Mouse (Mus musculus): Measurements from ENCODE around the gene Arhgap44. TPM values are rescaled to one million over a fixed set of nuclear protein-coding genes. Genes with fewer than 3 reads are reported as not detected.

Arhgap44 gene
- polyA plus RNA-seq, 1 experiment from 2014 or later = 10.3 TPM

DNA sequence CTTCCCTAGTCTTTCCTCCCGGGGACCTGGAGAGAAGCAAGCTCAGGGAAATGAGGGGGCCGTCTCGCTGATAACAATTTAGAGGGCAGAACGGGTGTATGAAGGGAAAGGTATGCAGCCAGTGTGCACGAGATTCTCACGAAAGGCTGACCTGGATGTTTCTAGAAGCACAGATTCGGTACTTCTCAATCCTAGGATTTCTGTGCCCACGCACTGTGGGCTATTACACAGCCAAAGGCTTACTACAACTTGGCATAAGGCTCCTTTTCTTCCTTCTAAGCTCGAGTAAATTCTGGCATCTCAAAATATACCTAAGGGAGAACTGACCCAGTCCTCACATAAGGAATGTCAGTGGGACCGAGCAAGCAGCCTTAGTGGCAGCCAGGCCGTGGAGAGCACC is 61.6 kb downstream of the Arhgap44 start:
- Histone ChIP-seq H3K27me3 (no peaks in the 10 kb centered on the region), H3K4me3 (no peak overlapping the region), H3K4me2 (no peak overlapping the region), H3K27ac (replicated peaks) (no peak overlapping the region), H3K4me1 (replicated peaks) (no peaks in the 10 kb centered on the region), H3K9me3 (no peaks in the 10 kb centered on the region), H3K36me3 (no peaks in the 10 kb centered on the region), H3K9ac (no peak overlapping the region)
- ATAC-seq (ENCODE audit: low read depth) = no peak
- WGBS = 86% methylated on average over 11 of the region's 11 CpGs

DNA sequence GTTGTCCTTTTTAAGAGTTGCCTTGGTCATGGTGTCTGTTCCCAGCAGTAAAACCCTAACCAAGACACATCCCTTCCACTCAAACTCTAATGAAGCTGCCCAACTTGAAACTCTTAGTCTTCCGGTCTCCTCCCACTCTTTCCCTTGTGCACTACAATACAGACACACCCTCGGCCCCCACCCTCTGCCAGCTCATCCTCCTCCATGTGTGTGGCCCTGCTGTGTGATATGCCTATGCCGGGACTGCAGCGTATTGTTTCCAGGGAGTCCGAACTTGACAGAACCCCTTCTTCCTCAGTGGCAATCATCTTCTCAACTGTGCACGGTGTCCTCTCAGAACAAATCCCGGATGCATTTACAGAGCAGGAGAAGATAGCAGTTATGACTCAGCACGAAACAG is 62.7 kb downstream of the Arhgap44 start:
- H3K4me1 ChIP-seq (replicated peaks) = no peaks in the 10 kb centered on the region
- H3K27me3 ChIP-seq = no peaks in the 10 kb centered on the region
- ATAC-seq (ENCODE audit: low read depth) = no peak
- H3K9ac ChIP-seq = no peak overlapping the region
- no peaks in the 10 kb centered on the region for H3K36me3 ChIP-seq
- no peaks in the 10 kb centered on the region for H3K9me3 ChIP-seq
- H3K27ac ChIP-seq (replicated peaks) = no peak overlapping the region
- WGBS = 88% methylated on average over 8 of the region's 8 CpGs
- no peak overlapping the region for H3K4me3 ChIP-seq
- no peak overlapping the region for H3K4me2 ChIP-seq

DNA sequence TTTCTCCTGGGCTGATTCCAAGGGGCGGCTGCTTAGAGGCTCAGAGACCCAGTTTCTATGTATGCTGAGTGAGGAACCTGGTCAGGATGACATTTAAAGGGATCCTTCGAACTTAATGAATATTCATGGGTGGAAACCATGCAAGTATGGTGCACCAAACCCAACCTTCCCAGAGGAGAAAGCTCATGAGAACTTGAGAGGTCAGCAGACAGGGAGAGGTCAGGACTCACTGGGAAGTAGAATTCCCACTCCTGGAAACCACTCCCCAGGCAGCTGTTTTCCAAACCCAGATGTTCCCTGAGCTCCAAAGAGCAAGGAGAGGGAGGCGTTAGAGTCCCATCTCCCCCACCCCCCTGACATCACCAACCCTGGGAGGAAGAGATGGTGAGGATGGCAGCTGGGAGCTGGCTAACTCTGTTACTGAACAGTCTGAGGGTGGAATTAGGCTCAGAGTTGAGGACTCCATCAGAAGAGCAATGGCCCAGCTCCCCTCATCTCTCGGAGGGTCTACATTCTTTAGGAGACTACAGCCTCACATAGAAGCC is 65.2 kb downstream of the Arhgap44 start:
- ATAC-seq (ENCODE audit: low read depth) = no peak
- Histone ChIP-seq H3K4me1 (replicated peaks) (no peaks in the 10 kb centered on the region), H3K4me2 (no peak overlapping the region), H3K9ac (no peak overlapping the region), H3K9me3 (no peaks in the 10 kb centered on the region), H3K4me3 (no peak overlapping the region), H3K27ac (replicated peaks) (no peak overlapping the region), H3K27me3 (no peaks in the 10 kb centered on the region), H3K36me3 (no peaks in the 10 kb centered on the region)
- WGBS = 75% methylated on average over 4 of the region's 4 CpGs

DNA sequence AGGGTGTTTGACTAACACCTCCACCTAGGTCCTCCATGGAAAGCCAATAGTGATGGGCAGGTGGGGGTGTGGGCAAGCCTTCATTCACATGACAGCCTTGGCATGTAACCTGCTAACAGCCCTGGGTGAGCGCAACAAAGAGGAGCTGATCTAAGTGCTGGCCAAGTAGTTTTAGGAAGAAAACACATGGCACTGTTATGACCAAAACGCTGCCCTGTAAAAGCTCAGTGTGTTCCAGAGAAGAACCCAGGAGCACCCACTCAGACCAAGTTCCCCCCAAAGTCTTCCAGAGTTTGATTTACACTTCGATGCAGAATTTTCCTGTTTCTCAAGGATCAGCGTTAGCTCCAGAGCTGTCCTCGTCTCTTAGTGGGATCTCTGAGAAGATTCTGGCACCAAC is 65.9 kb downstream of the Arhgap44 start:
- no peak overlapping the region for H3K4me3 ChIP-seq
- WGBS = 91% methylated on average over 5 of the region's 5 CpGs
- ATAC-seq (ENCODE audit: low read depth) = no peak

DNA sequence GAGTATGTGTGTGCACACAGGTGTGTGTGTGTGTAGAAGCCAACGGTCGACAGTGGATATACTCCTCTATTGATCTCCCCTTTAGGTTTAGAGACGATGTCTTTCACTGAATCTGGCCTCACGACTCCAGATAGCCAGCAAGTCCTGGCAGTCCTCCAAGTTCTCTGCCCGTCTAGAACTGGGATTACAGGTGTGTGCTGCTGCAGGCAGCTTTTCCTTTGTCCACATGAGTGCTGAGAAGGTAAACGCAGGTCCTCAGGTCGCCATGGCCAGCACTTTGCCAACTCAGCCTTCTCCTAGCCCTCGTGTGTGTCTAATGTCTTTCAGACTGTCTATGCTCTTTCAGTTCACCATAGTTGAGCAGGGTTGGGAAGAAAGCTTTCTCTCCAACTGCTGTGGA is 69.9 kb downstream of the Arhgap44 start:
- Histone ChIP-seq H3K4me1 (replicated peaks) (no peaks in the 10 kb centered on the region), H3K9me3 (no peaks in the 10 kb centered on the region), H3K27ac (replicated peaks) (no peak overlapping the region), H3K36me3 (no peaks in the 10 kb centered on the region), H3K4me2 (no peak overlapping the region), H3K4me3 (no peak overlapping the region), H3K9ac (no peak overlapping the region), H3K27me3 (no peaks in the 10 kb centered on the region)
- ATAC-seq (ENCODE audit: low read depth) = no peak
- 81% methylated on average over 8 of the region's 8 CpGs for WGBS

More for the DNA sequence above, 65.9 kb downstream of the Arhgap44 start:
- no peaks in the 10 kb centered on the region for H3K9me3 ChIP-seq
- no peaks in the 10 kb centered on the region for H3K27me3 ChIP-seq
- no peaks in the 10 kb centered on the region for H3K4me1 ChIP-seq (replicated peaks)
- H3K4me2 ChIP-seq = no peak overlapping the region
- no peak overlapping the region for H3K27ac ChIP-seq (replicated peaks)
- H3K36me3 ChIP-seq = no peaks in the 10 kb centered on the region
- no peak overlapping the region for H3K9ac ChIP-seq

DNA sequence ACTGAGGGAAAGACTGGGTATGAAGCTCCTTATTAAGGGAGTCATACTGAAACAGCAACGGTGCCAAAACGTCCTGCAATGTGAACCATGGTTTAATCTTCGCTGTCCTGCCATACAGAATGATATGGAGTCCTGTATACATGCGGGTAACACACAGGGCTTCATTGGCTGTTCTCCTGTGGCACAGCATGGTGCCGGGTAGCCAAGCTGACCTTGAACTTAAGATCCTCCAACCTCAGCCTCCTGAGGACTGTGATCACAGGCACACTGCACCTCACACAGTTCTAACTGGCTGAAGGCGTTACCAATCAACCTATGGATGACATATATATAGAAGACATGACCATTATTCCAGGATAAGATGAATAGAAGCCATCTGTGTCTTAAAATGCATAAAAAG is 72.4 kb downstream of the Arhgap44 start:
- no peaks in the 10 kb centered on the region for H3K36me3 ChIP-seq
- H3K27me3 ChIP-seq = no peaks in the 10 kb centered on the region
- 88% methylated on average over 6 of the region's 6 CpGs for WGBS
- no peak overlapping the region for H3K4me3 ChIP-seq
- H3K9ac ChIP-seq = no peak overlapping the region
- no peak for ATAC-seq (ENCODE audit: low read depth)
- no peaks in the 10 kb centered on the region for H3K9me3 ChIP-seq
- no peaks in the 10 kb centered on the region for H3K4me1 ChIP-seq (replicated peaks)
- H3K27ac ChIP-seq (replicated peaks) = no peak overlapping the region
- no peak overlapping the region for H3K4me2 ChIP-seq

DNA sequence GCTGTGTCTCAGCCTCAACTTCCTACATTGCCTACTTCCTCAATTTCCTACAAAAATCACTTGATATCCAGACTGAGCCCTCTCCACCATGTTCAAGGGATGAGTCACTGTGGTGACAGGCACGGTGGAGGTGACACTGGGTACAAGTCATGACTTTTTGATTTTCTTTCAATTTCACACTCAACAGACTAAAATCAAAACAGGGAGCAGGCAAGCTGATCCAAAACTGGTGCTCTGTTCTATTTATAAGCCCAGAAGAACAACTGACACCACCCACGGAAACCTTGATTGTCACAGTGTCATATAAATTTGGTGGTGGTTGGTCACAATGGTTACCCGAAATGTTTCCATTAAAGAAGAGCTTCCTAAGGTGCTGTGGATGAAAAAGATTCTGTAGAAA is 72.8 kb downstream of the Arhgap44 start:
- Histone ChIP-seq H3K9me3 (no peaks in the 10 kb centered on the region), H3K9ac (no peak overlapping the region), H3K4me3 (no peak overlapping the region), H3K27ac (replicated peaks) (no peak overlapping the region), H3K27me3 (no peaks in the 10 kb centered on the region), H3K36me3 (no peaks in the 10 kb centered on the region), H3K4me2 (no peak overlapping the region), H3K4me1 (replicated peaks) (no peaks in the 10 kb centered on the region)
- WGBS = 89% methylated on average over 3 of the region's 3 CpGs
- no peak for ATAC-seq (ENCODE audit: low read depth)

DNA sequence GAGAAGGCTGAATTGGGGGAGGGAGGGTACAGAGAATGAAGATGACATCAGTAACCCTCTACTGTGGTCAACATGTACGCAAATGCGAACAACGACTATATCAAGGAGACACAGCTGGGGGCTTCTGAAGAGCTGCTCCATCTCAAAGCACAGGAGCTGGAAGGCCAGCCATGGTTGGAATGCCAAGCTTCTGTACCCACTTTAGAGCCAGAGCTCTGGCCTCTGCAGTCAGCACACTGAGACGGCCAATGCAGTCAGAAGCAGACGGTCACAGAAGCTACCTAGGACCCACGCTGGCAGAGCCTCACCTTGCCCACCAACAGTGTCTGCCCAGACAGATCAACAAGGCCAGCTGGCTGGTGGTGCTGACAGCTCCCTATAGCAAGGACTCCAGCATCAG is 73.5 kb downstream of the Arhgap44 start:
- no peaks in the 10 kb centered on the region for H3K36me3 ChIP-seq
- H3K27ac ChIP-seq (replicated peaks) = no peak overlapping the region
- ATAC-seq (ENCODE audit: low read depth) = no peak
- H3K27me3 ChIP-seq = no peaks in the 10 kb centered on the region
- H3K9ac ChIP-seq = no peak overlapping the region
- no peak overlapping the region for H3K4me3 ChIP-seq
- H3K4me2 ChIP-seq = no peak overlapping the region
- no peaks in the 10 kb centered on the region for H3K9me3 ChIP-seq
- H3K4me1 ChIP-seq (replicated peaks) = no peaks in the 10 kb centered on the region
- WGBS = 91% methylated on average over 6 of the region's 6 CpGs

DNA sequence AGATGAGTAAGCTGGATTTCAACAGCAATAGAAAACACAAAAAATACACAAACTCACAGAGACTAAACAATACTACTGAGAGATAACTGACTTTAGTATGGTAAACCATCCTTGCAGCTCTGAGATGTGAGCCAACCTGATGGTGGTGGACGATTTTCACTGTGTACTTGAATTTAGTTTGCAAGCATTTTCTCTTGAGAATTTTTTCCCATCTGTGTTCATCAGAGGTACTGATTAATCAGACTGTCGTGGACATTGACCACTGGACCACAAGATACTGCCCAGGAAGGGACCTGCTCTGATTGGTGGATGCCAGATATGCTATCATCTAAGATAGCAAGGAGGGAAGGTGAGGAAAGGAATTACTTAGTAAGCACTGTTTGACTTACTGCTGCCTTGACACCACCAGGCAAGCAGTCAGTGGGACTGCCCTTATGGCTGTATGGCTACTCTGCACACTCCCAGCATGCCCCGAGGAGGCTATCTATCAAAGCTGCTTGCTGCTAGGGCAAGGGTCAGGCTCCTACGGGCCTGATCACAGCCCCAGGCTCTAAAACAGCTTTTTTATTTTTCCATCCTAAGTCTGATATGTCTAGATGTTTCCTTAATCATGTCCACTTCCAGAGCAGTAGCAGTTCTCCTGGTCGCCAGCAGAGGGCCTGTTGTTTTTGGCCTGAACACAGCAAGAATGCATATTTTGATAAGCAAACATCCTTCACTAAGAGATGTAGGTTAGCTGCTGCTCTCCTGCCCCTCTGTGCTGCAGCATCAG is 74.1 kb downstream of the Arhgap44 start:
- 0 out of 2 replicates have a peak, but pooled peaks have one; percentile 23 for ATAC-seq (ENCODE audit: low read depth)
- no peak overlapping the region for H3K4me3 ChIP-seq
- H3K36me3 ChIP-seq = no peaks in the 10 kb centered on the region
- 57% methylated on average over 5 of the region's 5 CpGs for WGBS
- H3K27ac ChIP-seq (replicated peaks) = no peak overlapping the region
- H3K4me2 ChIP-seq = no peak overlapping the region
- no peaks in the 10 kb centered on the region for H3K9me3 ChIP-seq
- H3K4me1 ChIP-seq (replicated peaks) = no peaks in the 10 kb centered on the region
- no peaks in the 10 kb centered on the region for H3K27me3 ChIP-seq
- no peak overlapping the region for H3K9ac ChIP-seq

DNA sequence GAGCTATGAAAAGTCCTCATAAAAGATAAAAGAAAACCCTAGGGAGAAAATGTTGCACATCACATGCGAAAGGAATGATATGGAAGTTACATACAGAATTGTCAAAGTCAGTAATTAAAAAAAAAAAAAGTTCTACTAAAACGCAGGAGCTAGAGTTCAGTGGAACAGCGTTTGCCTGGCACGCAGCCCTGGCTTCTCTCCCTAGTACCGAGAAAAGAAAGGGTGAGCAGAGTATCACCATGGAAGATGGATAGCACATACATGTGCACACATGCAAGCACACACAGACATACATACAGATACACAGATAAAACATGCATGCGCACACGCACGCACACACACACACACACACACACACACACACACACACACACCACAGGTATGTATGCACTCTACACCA is 82.0 kb downstream of the Arhgap44 start:
- 91% methylated on average over 8 of the region's 8 CpGs for WGBS
- no peaks in the 10 kb centered on the region for H3K36me3 ChIP-seq
- H3K4me1 ChIP-seq (replicated peaks) = no peaks in the 10 kb centered on the region
- no peak for ATAC-seq (ENCODE audit: low read depth)
- H3K4me3 ChIP-seq = no peak overlapping the region
- H3K27ac ChIP-seq (replicated peaks) = no peak overlapping the region
- H3K27me3 ChIP-seq = no peaks in the 10 kb centered on the region
- H3K9ac ChIP-seq = no peak overlapping the region
- no peaks in the 10 kb centered on the region for H3K9me3 ChIP-seq
- H3K4me2 ChIP-seq = no peak overlapping the region

DNA sequence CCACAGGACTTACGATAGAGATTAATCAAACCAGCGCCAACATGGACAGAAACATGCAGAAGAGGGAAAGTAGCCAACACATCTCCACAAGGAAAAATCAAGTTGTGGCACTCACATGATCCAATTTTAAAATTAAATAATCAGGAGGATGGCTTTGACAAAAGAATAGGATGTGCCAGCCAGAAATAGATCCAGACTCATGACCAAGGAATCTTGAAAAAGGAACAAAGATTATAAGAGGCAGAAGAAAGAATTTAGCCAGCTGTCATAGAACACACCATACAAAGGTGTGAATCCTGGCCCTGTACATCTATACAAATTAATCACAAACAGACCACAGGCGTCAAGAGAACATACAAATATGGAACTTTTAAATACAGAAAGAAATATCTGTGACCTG is 82.5 kb downstream of the Arhgap44 start:
- Histone ChIP-seq H3K4me2 (no peak overlapping the region), H3K4me1 (replicated peaks) (no peaks in the 10 kb centered on the region), H3K36me3 (no peaks in the 10 kb centered on the region), H3K9ac (no peak overlapping the region), H3K27ac (replicated peaks) (no peak overlapping the region), H3K9me3 (no peaks in the 10 kb centered on the region), H3K4me3 (no peak overlapping the region), H3K27me3 (no peaks in the 10 kb centered on the region)
- WGBS = 94% methylated on average over 3 of the region's 3 CpGs
- ATAC-seq (ENCODE audit: low read depth) = no peak

DNA sequence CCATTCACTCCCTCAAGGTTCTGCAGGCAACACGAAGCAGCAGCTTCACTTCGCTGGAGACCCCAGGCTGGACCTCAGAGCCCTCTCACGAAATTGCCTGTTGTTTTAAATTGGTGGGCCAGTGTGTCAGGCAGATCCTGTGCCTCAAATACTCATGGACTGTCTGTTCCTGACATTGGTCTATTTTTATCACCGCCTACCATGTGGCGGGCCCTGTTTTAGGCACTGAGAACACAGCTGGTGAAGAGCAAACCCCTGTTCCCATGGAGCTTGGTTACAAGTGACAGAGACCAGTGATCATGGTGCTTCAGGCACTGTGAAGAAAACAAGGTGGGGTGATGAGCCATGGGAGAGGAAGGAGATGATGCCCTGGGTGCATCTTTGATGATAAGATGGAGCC is 93.2 kb downstream of the Arhgap44 start:
- no peak for ATAC-seq (ENCODE audit: low read depth)

DNA sequence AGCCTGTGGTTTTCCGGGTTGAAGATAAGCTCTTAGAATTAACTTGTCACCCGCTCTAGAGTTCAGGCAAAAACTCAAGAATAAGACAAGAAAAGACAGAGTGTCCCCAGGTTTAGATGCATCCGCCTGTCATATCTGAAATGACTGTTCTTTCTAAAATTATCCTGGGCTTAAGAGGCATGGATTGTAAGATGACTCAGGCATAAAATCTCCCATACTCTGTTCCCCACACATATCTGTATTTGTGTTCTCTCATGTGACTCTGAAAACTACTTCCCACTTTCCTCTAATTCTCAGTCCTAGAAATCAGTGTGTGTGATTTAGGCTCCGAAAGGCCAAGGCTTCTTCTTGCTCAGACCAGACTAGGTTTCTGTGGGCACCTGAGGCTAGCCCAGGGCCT is 93.7 kb downstream of the Arhgap44 start:
- no peak for ATAC-seq (ENCODE audit: low read depth)
- Histone ChIP-seq H3K36me3 (peaks cover 20% of the 10 kb centered on the region), H3K4me3 (no peak overlapping the region), H3K27me3 (no peaks in the 10 kb centered on the region), H3K9ac (no peak overlapping the region), H3K9me3 (no peaks in the 10 kb centered on the region), H3K27ac (replicated peaks) (no peak overlapping the region), H3K4me2 (no peak overlapping the region), H3K4me1 (replicated peaks) (no peaks in the 10 kb centered on the region)
- WGBS = 90% methylated on average over 4 of the region's 4 CpGs

More for the DNA sequence above, 93.2 kb downstream of the Arhgap44 start:
- H3K36me3 ChIP-seq = peaks cover 22% of the 10 kb centered on the region
- no peaks in the 10 kb centered on the region for H3K9me3 ChIP-seq
- WGBS = 84% methylated on average over 5 of the region's 5 CpGs
- H3K27me3 ChIP-seq = no peaks in the 10 kb centered on the region
- no peak overlapping the region for H3K4me3 ChIP-seq
- H3K4me1 ChIP-seq (replicated peaks) = no peaks in the 10 kb centered on the region
- no peak overlapping the region for H3K9ac ChIP-seq
- H3K4me2 ChIP-seq = no peak overlapping the region
- no peak overlapping the region for H3K27ac ChIP-seq (replicated peaks)

Data from neural tube, embryonic 13.5 days (tissue).